Mouse (Mus musculus) midbrain, embryonic 15.5 days (tissue): ENCODE results near the gene Hbq1b. TPM values are rescaled to one million over a fixed set of nuclear protein-coding genes. Genes with fewer than 3 reads are reported as not detected.
A peak's percentile ranks its signal among the peaks of the same experiment; 100 is the strongest.
"Not testable (repeated sequence)": the region's sequence is repeated elsewhere in the genome, so short reads cannot be mapped to it uniquely, and the experiment has no call there.

Experiments used
- ATAC-seq: fragments of 200-750 bp; cut with Nextera tagmentation; replicated peaks from 2 replicates; pipeline ENCODE4 v1.8.0; 2017; ENCODE audit warnings: moderate TSS enrichment
- H3K27ac ChIP-seq: fragments of 300-500 bp; sonication (generic); 2 replicates; pipeline ENCODE4 v1.5.1; 2015; ENCODE audit warnings: mild to moderate bottlenecking, inconsistent platforms
- H3K27me3 ChIP-seq: fragments of 300-500 bp; sonication (generic); replicated peaks from 2 replicates; pipeline ENCODE4 v1.6.1; 2015; ENCODE audit warnings: inconsistent platforms
- H3K36me3 ChIP-seq: fragments of 300-500 bp; sonication (generic); replicated peaks from 2 replicates; pipeline ENCODE4 v1.6.1; 2015; ENCODE audit warnings: inconsistent platforms
- H3K4me1 ChIP-seq: fragments of 300-500 bp; sonication (generic); 2 replicates; pipeline ENCODE4 v1.6.1; 2015; ENCODE audit warnings: inconsistent platforms
- H3K4me2 ChIP-seq: fragments of 300-500 bp; sonication (generic); 2 replicates; pipeline ENCODE4 v1.6.1; 2015; ENCODE audit warnings: inconsistent platforms, mild to moderate bottlenecking, moderate library complexity
- H3K4me3 ChIP-seq: fragments of 300-500 bp; sonication (generic); 2 replicates; pipeline ENCODE4 v1.5.1; 2015; ENCODE audit warnings: mild to moderate bottlenecking, inconsistent platforms
- H3K9ac ChIP-seq: fragments of 300-500 bp; sonication (generic); 2 replicates; pipeline ENCODE4 v1.6.1; 2015; ENCODE audit warnings: mild to moderate bottlenecking, inconsistent platforms
- H3K9me3 ChIP-seq: fragments of 300-500 bp; sonication (generic); 2 replicates; pipeline ENCODE4 v1.6.1; 2016; ENCODE audit warnings: inconsistent platforms
- WGBS: fragments of 180-500 bp; shearing (Covaris S2); methylation state at CpG from one replicate; pipeline ENCODE4 v1.1.7; 2015; ENCODE audit warnings: mixed read lengths; 5-methylcytosine and 5-hydroxymethylcytosine counted together
- polyA plus RNA-seq: library from polyadenylated mRNA; unstranded; fragments of >200 nt; fragmentation: Nextera tagmentation; extraction: Ambion mirVana; gene quantifications from 2 replicates; pipeline ENCODE4 v1.2.1, GENCODE M21; 2015

Hbq1b gene
- 0.83 and 1.3 TPM in 2 replicates for polyA plus RNA-seq

DNA sequence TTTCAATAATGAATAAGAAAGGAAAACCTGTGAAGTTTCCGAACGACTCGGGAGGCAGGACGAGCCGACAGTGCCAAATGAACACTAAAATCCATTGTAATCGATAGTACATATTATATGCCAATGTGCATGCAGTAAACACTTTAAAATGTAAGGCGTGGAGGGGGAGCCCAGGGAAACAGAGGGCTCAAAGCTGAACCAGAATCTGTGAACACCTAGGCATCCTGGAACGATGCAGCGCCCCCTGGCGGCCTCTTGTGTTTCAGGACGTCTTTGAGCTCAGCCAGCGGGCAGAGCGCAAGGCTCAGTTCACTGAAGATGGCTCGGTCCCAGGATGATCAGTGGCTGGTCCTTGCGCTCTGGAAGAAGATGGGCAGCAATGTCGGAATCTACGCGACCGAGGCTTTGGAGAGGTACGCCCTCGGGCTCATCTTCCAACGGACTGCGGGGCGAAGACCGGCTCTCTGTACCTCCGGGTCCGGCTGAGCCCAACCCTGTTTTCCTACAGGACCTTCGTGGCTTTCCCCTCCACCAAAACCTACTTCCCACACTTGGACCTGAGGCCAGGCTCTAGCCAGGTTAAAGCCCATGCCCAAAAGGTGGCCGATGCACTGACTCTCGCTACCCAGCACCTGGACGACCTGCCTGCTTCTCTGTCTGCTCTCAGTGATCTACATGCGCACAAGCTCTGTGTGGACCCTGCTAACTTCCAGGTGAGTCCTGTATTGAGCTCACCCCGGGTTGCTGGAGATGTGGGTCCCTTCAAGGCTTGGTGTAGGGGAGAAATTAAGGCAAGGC lies at the start of gene Hbq1b:
Gene Hbq1b, plus strand, starts transcription at position 271 of the 798 bp plus-strand sequence.
- WGBS, result 19% methylated on average over 31 of the region's 33 CpGs
- peak; percentile 89 for ATAC-seq
- Histone ChIP-seq H3K4me3 (peak within 1 kb of the TSS; percentile 33), H3K4me2 (peak within 1 kb of the TSS; percentile 51), H3K9ac (peak within 1 kb of the TSS; percentile 35; the same call in 1 of the 2 replicates)
- H3K9me3 ChIP-seq, H3K27me3 ChIP-seq, H3K4me1 ChIP-seq, H3K36me3 ChIP-seq, H3K27ac ChIP-seq: not testable (repeated sequence)

DNA sequence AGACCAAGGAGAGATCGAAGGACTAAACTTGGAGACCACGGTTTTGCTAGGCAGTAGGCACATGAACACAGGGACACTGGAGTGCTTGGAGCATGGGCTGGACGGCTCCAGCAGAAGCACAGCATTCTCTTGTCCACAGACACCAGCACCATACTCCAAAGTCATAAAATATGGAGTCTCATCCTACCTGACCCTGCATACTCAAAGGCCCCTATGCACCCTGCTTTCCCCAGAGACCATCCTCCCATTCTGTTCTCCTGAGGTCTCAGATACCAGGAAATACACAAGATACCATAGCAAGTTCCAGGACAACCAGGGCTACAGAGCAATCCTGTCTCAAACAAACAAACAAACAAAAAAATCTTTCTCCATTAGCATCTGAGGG lies 49.4 kb upstream of the Hbq1b start:
- Histone ChIP-seq H3K4me2 (no peak overlapping the region), H3K9me3 (no peaks in the 10 kb centered on the region), H3K27me3 (no peaks in the 10 kb centered on the region), H3K4me3 (no peak overlapping the region), H3K27ac (no peak overlapping the region), H3K9ac (no peak overlapping the region), H3K36me3 (peaks cover 16% of the 10 kb centered on the region), H3K4me1 (peaks cover 26% of the 10 kb centered on the region)
- 88% methylated on average over 3 of the region's 3 CpGs for WGBS
- ATAC-seq, result no peak

GRCm38 (mm10) chr11:32238093-32238860 lies 48.5 kb upstream of the Hbq1b start:
- H3K4me2 ChIP-seq, result no peak overlapping the region
- ATAC-seq, result peak; percentile 49; the same call in 1 of the 2 replicates
- 0 out of 2 replicates have a peak overlapping the region, but pooled peaks have one; percentile 25 for H3K27ac ChIP-seq
- WGBS, result 62% methylated on average over 5 of the region's 5 CpGs
- H3K9me3 ChIP-seq, result no peaks in the 10 kb centered on the region
- no peaks in the 10 kb centered on the region for H3K27me3 ChIP-seq
- H3K4me3 ChIP-seq, result no peak overlapping the region
- no peak overlapping the region for H3K9ac ChIP-seq
- H3K4me1 ChIP-seq, result peaks cover 26% of the 10 kb centered on the region
- H3K36me3 ChIP-seq, result peaks cover 16% of the 10 kb centered on the region

GRCm38 (mm10) chr11:32241391-32241790 lies 45.4 kb upstream of the Hbq1b start:
- H3K4me1 ChIP-seq, result peaks cover 9% of the 10 kb centered on the region
- no peak overlapping the region for H3K27ac ChIP-seq
- H3K4me2 ChIP-seq, result no peak overlapping the region
- H3K9ac ChIP-seq, result no peak overlapping the region
- H3K27me3 ChIP-seq, result no peaks in the 10 kb centered on the region
- H3K36me3 ChIP-seq, result peaks cover 19% of the 10 kb centered on the region
- ATAC-seq, result no peak
- H3K9me3 ChIP-seq, result no peaks in the 10 kb centered on the region
- no peak overlapping the region for H3K4me3 ChIP-seq

GRCm38 (mm10) chr11:32242209-32242608 lies 44.6 kb upstream of the Hbq1b start:
- Histone ChIP-seq H3K27me3 (no peaks in the 10 kb centered on the region), H3K4me1 (peaks cover 1% of the 10 kb centered on the region), H3K4me2 (no peak overlapping the region), H3K9ac (no peak overlapping the region; the same call in 1 of the 2 replicates), H3K9me3 (no peaks in the 10 kb centered on the region), H3K36me3 (peaks cover 22% of the 10 kb centered on the region), H3K27ac (no peak overlapping the region), H3K4me3 (no peak overlapping the region)
- WGBS, result 75% methylated on average over 3 of the region's 3 CpGs
- no peak for ATAC-seq

GRCm38 (mm10) chr11:32243205-32243955 lies 43.4 kb upstream of the Hbq1b start:
- no peak for ATAC-seq
- no peak overlapping the region for H3K4me3 ChIP-seq
- no peak overlapping the region for H3K27ac ChIP-seq
- no peaks in the 10 kb centered on the region for H3K9me3 ChIP-seq
- no peak overlapping the region for H3K9ac ChIP-seq
- no peak overlapping the region for H3K4me2 ChIP-seq
- H3K36me3 ChIP-seq, result peaks cover 29% of the 10 kb centered on the region
- WGBS, result 76% methylated on average over 7 of the region's 7 CpGs
- H3K4me1 ChIP-seq, result no peaks in the 10 kb centered on the region
- H3K27me3 ChIP-seq, result no peaks in the 10 kb centered on the region

DNA sequence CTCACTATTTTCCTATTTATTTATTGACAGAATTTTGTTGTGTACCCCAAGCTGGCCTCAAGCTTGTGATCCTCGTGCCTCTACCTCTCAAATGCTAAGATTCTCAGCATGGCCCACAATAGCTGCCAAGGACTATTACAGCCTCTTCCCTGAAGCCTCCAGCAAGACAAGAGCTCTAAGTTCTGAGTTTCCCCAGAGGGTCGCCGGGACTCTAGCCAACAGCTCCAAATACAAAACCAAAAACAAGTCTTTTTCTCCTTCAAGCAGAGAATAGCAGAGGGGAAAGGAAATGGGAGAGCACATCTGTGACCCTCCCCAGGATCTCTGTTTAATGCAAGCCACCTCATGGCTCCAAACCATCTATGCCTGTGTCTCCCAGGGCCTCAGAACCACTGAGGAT lies 42.7 kb upstream of the Hbq1b start:
- peaks cover 26% of the 10 kb centered on the region for H3K36me3 ChIP-seq
- H3K9me3 ChIP-seq, result no peaks in the 10 kb centered on the region
- ATAC-seq, result no peak
- H3K9ac ChIP-seq, result no peak overlapping the region
- H3K4me1 ChIP-seq, result no peaks in the 10 kb centered on the region
- no peak overlapping the region for H3K27ac ChIP-seq
- no peak overlapping the region for H3K4me2 ChIP-seq
- WGBS, result 84% methylated on average over 3 of the region's 3 CpGs
- no peak overlapping the region for H3K4me3 ChIP-seq
- no peaks in the 10 kb centered on the region for H3K27me3 ChIP-seq

DNA sequence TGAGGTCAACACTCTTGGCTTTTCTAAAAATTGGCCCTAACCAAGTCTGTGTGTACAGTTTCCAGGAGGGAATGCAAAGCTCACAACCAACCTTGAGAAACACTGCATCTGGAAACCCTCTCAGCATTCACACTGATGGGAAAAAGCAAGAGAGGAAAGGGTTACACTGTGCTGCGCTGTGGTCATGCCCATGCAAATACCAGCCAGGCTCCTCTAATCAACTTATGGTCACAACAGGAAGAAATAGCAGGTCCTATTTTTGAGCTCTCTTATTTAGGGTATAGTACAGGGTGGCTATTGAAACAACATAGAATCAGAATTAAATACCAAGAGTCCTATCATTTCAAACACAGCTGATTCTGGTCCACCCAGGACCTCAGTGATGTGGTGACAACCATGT lies 42.1 kb upstream of the Hbq1b start:
- 89% methylated on average over 1 of the region's 1 CpGs for WGBS
- peaks cover 23% of the 10 kb centered on the region; the same call in 1 of the 2 replicates for H3K36me3 ChIP-seq

DNA sequence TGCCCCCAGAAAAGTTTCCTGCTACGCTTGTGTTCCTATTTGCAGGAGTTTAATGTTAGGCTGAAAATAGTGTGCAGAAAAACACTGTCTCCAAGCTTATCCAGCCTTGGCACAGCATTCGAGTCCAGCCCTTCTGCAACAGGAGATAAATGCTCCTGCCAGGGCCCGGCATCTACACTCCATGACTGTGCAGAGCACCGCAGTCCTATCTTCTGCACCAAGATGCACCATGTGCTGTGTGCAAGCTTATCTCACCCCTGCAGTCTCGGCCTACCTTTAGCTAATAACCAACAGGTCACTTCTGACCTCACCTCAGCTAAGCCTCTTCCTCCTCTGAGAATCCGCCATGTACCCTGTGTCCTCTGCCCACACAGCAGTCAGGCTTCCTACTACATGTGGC lies 41.2 kb upstream of the Hbq1b start:
- Histone ChIP-seq H3K27ac (no peak overlapping the region), H3K9me3 (no peaks in the 10 kb centered on the region), H3K9ac (no peak overlapping the region), H3K4me2 (no peak overlapping the region), H3K4me3 (no peak overlapping the region), H3K4me1 (no peaks in the 10 kb centered on the region), H3K36me3 (peaks cover 20% of the 10 kb centered on the region; the same call in 1 of the 2 replicates), H3K27me3 (no peaks in the 10 kb centered on the region)
- 96% methylated on average over 6 of the region's 6 CpGs for WGBS
- no peak for ATAC-seq

More for the DNA sequence above, 42.1 kb upstream of the Hbq1b start:
- Histone ChIP-seq H3K27ac (no peak overlapping the region), H3K27me3 (no peaks in the 10 kb centered on the region), H3K4me2 (no peak overlapping the region), H3K4me3 (no peak overlapping the region), H3K9ac (no peak overlapping the region), H3K9me3 (no peaks in the 10 kb centered on the region), H3K4me1 (no peaks in the 10 kb centered on the region)
- no peak for ATAC-seq

GRCm38 (mm10) chr11:32247068-32247467 lies 39.7 kb upstream of the Hbq1b start:
- no peaks in the 10 kb centered on the region for H3K4me1 ChIP-seq
- peaks cover 23% of the 10 kb centered on the region; the same call in 1 of the 2 replicates for H3K36me3 ChIP-seq
- no peak for ATAC-seq

DNA sequence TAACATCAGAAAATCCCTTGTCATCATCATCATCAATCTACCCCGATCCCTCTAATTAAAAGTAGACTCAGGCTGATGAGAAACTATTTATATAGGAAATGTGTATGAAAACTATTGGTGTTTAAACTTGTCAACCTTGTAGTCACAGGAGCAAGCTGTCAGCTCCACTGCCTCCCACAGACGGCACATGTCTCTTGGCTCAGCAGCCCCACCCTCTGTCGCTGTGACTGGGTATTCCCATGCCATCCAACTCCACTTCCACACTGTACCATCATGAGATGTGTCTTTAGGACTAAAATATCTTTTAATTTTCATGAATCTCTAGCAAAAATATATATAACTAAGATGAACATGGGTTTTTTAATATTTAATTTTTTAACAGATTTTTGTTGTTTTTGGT lies 38.4 kb upstream of the Hbq1b start:
- no peaks in the 10 kb centered on the region for H3K9me3 ChIP-seq
- peaks cover 23% of the 10 kb centered on the region; the same call in 1 of the 2 replicates for H3K36me3 ChIP-seq
- no peaks in the 10 kb centered on the region for H3K4me1 ChIP-seq
- H3K4me3 ChIP-seq, result no peak overlapping the region
- no peak overlapping the region for H3K27ac ChIP-seq
- 84% methylated on average over 3 of the region's 3 CpGs for WGBS
- no peak for ATAC-seq
- H3K27me3 ChIP-seq, result no peaks in the 10 kb centered on the region
- H3K9ac ChIP-seq, result no peak overlapping the region
- no peak overlapping the region for H3K4me2 ChIP-seq

More at GRCm38 (mm10) chr11:32247068-32247467, 39.7 kb upstream of the Hbq1b start:
- Histone ChIP-seq H3K9me3 (no peaks in the 10 kb centered on the region), H3K27ac (no peak overlapping the region), H3K9ac (no peak overlapping the region), H3K27me3 (no peaks in the 10 kb centered on the region), H3K4me2 (no peak overlapping the region), H3K4me3 (no peak overlapping the region)
